Mouse (Mus musculus) neural tube, embryonic 15.5 days (tissue): ENCODE results near the gene Rnf103. TPM values are rescaled to one million over a fixed set of nuclear protein-coding genes. Genes with fewer than 3 reads are reported as not detected.

Experiments used
- ATAC-seq: fragments of 200-750 bp; cut with Nextera tagmentation; 2 replicates; pipeline ENCODE4 v1.8.0; 2017; ENCODE audit warnings: mild to moderate bottlenecking, moderate TSS enrichment, moderate library complexity; ENCODE audit not compliant: low FRiP score
- H3K27ac ChIP-seq: fragments of 300-500 bp; sonication (generic); replicated peaks from 2 replicates; pipeline ENCODE4 v1.5.1; 2015; ENCODE audit warnings: mild to moderate bottlenecking, inconsistent platforms
- H3K27me3 ChIP-seq: fragments of 300-500 bp; sonication (generic); replicated peaks from 2 replicates; pipeline ENCODE4 v1.6.1; 2015; ENCODE audit warnings: inconsistent platforms
- H3K36me3 ChIP-seq: fragments of 300-500 bp; sonication (generic); 2 replicates; pipeline ENCODE4 v1.6.1; 2015; ENCODE audit warnings: inconsistent platforms
- H3K4me1 ChIP-seq: fragments of 300-500 bp; sonication (generic); 2 replicates; pipeline ENCODE4 v1.6.1; 2015; ENCODE audit warnings: inconsistent platforms
- H3K4me2 ChIP-seq: fragments of 300-500 bp; sonication (generic); 2 replicates; pipeline ENCODE4 v1.6.1; 2015; ENCODE audit warnings: inconsistent platforms, mild to moderate bottlenecking, moderate library complexity
- H3K4me3 ChIP-seq: fragments of 300-500 bp; sonication (generic); replicated peaks from 2 replicates; pipeline ENCODE4 v1.5.1; 2015; ENCODE audit warnings: mild to moderate bottlenecking, inconsistent platforms
- H3K9ac ChIP-seq: fragments of 300-500 bp; sonication (generic); replicated peaks from 2 replicates; pipeline ENCODE4 v1.6.1; 2015; ENCODE audit warnings: mild to moderate bottlenecking, inconsistent platforms
- H3K9me3 ChIP-seq: fragments of 300-500 bp; sonication (generic); replicated peaks from 2 replicates; pipeline ENCODE4 v1.6.1; 2016; ENCODE audit warnings: inconsistent platforms
- WGBS: fragments of 180-500 bp; shearing (Covaris S2); methylation state at CpG from one replicate; pipeline ENCODE4 v1.1.7; 2015; ENCODE audit warnings: mixed read lengths; 5-methylcytosine and 5-hydroxymethylcytosine counted together
- polyA plus RNA-seq: library from polyadenylated mRNA; unstranded; fragments of >200 nt; fragmentation: Nextera tagmentation; extraction: Ambion mirVana; gene quantifications from 2 replicates; pipeline ENCODE4 v1.2.1, GENCODE M21; 2015

Rnf103 gene
- polyA plus RNA-seq, 1 experiment from 2014 or later, result 23.9 TPM

DNA sequence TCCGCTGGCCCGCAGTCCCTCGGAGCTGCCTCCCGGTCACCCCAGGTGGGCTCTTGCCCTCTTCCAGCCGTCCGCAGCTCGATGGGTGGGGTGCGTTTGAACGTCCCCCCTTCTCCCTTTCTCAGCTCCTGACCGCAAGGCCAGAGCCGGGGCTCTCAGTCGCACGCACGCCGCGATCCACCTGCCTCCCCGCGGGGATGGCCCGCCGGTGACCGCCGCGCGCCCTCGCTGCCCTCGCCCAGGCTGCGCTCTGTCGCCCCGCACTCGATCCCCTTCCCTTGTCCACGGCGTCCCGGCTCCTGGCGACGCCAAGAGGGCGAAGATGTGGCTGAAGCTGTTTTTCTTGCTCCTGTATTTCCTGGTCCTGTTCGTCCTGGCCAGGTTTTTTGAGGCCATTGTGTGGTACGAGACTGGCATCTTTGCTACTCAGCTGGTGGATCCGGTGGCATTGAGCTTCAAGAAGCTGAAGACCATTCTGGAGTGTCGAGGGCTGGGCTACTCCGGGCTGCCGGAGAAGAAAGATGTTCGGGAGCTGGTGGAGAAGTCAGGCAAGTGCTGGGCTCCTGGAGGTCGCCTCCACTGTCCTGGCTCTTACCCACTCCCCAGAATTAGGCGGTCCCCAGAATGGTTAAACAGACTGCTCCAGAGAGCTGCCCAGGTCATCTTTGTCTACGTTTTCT, 787 bp downstream of the Rnf103 start:
- peak; percentile 57 for ATAC-seq
- H3K27ac ChIP-seq, result peak overlapping the region; percentile 99
- peak overlapping the region; percentile 99 for H3K9ac ChIP-seq
- H3K36me3 ChIP-seq, result 0 out of 2 replicates have a peak, but pooled peaks cover 5% of the 10 kb centered on the region
- H3K4me1 ChIP-seq, result peaks cover 17% of the 10 kb centered on the region
- H3K4me3 ChIP-seq, result peak overlapping the region; percentile 93
- WGBS, result under 1% methylated on average over 46 of the region's 46 CpGs
- H3K9me3 ChIP-seq, result no peaks in the 10 kb centered on the region
- H3K27me3 ChIP-seq, result no peaks in the 10 kb centered on the region
- H3K4me2 ChIP-seq, result peak overlapping the region; percentile 64

DNA sequence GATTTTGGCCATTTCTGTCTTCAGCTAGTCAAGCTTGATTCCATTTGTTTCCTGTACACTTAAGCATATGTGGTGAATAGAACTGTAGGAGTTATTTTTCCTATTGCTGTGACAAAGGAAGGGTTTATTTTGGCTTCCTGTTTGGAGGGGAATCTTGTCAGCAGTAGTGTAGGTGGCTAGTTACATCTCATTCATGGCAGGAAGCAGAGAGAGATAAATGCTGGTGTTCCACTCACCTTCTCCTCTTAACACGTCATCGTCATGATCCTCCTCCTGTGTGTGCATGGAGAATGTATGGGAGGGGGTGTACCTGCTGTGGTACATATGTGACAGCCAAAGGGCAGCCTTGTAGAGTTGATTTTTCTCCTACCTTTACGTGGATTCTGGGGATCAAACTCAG, 6.9 kb downstream of the Rnf103 start:
- Histone ChIP-seq H3K27ac (no peak overlapping the region), H3K9me3 (no peaks in the 10 kb centered on the region), H3K4me2 (no peak overlapping the region), H3K36me3 (peaks cover 22% of the 10 kb centered on the region), H3K9ac (no peak overlapping the region), H3K4me3 (no peak overlapping the region), H3K4me1 (peaks cover 13% of the 10 kb centered on the region), H3K27me3 (no peaks in the 10 kb centered on the region)
- WGBS, result 94% methylated on average over 3 of the region's 3 CpGs
- no peak for ATAC-seq

DNA sequence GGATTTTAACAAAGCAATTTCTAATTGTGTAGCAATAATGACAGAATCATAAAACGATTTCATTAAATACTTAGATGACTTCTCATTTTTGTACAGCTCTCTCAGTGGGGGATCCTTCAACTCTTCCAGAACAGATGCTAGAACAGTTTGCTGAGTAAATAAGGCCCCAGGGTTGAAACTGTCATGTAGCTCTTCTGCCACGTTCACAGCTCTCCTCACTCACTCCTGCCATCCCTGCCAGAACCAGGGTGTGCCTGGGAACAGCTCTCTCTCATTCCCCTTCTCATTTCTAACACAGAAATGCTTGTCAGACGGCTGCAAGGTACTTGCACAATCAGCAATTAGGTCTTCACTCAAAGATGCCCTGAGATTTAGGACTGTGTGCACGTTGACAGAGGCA, 9.3 kb downstream of the Rnf103 start:
- H3K36me3 ChIP-seq, result peaks cover 26% of the 10 kb centered on the region
- no peak overlapping the region for H3K9ac ChIP-seq
- 51% methylated on average over 4 of the region's 4 CpGs for WGBS
- H3K9me3 ChIP-seq, result no peaks in the 10 kb centered on the region
- H3K4me2 ChIP-seq, result no peak overlapping the region
- no peak overlapping the region for H3K4me3 ChIP-seq
- ATAC-seq, result no peak
- H3K27ac ChIP-seq, result no peak overlapping the region
- no peaks in the 10 kb centered on the region for H3K27me3 ChIP-seq
- H3K4me1 ChIP-seq, result peaks cover 3% of the 10 kb centered on the region; the same call in 1 of the 2 replicates

DNA sequence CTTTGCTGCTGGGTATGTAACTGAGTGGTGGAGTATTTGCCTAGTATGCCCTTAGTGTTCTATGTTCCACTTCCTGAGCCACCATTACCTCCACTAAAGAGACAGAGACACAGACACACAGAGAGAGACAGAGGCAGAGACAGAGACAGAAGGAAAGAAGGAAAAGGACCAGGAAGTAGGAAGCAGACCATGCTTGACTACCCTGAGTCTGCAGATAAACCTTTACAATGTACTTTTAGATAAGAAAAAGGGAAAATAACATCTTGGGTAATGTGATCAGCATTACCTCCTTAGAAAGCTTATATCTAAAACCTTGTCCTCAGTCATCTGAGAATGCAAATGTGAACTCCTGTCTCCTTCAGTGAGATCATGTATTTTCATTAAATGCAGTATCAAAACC, 10.0 kb downstream of the Rnf103 start:
- H3K27me3 ChIP-seq, result no peaks in the 10 kb centered on the region
- no peak overlapping the region for H3K27ac ChIP-seq
- no peak overlapping the region for H3K4me2 ChIP-seq
- H3K4me1 ChIP-seq, result 0 out of 2 replicates have a peak, but pooled peaks cover 3% of the 10 kb centered on the region
- no peaks in the 10 kb centered on the region for H3K9me3 ChIP-seq
- H3K9ac ChIP-seq, result no peak overlapping the region
- peaks cover 29% of the 10 kb centered on the region for H3K36me3 ChIP-seq
- no peak overlapping the region for H3K4me3 ChIP-seq
- ATAC-seq, result no peak

DNA sequence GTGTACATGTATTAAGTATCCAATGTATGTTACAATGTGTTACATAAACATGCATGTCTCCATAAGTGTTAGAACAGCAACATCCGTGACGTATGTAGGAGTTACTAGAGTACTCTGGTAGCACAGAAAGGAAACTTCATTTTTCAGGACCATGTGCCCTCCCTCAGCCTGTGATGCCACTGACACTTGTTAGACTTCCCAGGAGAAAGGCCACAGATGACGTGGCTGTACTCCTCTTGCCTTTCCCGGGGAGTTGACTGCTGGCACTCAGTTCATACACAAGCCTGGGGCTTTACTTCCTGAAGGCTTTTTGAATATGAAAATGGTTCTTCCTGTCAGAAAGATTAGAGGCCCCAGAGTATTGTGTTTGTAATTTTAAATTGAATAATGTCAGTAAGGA, 10.4 kb downstream of the Rnf103 start:
- H3K4me3 ChIP-seq, result no peak overlapping the region
- H3K9ac ChIP-seq, result no peak overlapping the region
- H3K27me3 ChIP-seq, result no peaks in the 10 kb centered on the region
- 89% methylated on average over 4 of the region's 4 CpGs for WGBS
- H3K27ac ChIP-seq, result no peak overlapping the region
- ATAC-seq, result no peak
- no peaks in the 10 kb centered on the region for H3K9me3 ChIP-seq
- no peak overlapping the region for H3K4me2 ChIP-seq
- H3K36me3 ChIP-seq, result peaks cover 31% of the 10 kb centered on the region
- 0 out of 2 replicates have a peak, but pooled peaks cover 3% of the 10 kb centered on the region for H3K4me1 ChIP-seq

DNA sequence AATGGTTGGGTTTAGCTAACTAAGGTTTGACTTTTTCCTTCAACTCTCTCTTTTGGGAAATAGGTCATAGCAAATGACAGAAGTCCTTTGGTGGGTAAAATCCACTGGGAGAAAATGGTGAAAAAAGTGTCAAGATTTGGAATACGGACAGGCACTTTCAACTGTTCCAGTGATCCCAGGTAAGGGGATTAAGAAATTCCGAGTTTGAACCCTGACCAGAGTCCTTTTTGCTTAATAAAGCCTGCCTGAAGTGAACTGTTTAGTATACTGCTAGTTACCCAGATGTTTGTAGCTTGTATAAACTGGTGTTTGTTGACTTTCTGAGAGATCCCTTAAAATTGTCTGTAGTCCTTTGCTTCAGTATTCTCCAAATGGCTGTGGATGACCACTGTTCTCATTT, 12.0 kb downstream of the Rnf103 start:
- 95% methylated on average over 2 of the region's 2 CpGs for WGBS
- no peak overlapping the region for H3K27ac ChIP-seq
- H3K27me3 ChIP-seq, result no peaks in the 10 kb centered on the region
- no peak for ATAC-seq
- peaks cover 36% of the 10 kb centered on the region for H3K36me3 ChIP-seq
- 0 out of 2 replicates have a peak, but pooled peaks cover 3% of the 10 kb centered on the region for H3K4me1 ChIP-seq
- no peak overlapping the region for H3K4me3 ChIP-seq
- no peaks in the 10 kb centered on the region for H3K9me3 ChIP-seq
- H3K9ac ChIP-seq, result no peak overlapping the region
- no peak overlapping the region for H3K4me2 ChIP-seq

DNA sequence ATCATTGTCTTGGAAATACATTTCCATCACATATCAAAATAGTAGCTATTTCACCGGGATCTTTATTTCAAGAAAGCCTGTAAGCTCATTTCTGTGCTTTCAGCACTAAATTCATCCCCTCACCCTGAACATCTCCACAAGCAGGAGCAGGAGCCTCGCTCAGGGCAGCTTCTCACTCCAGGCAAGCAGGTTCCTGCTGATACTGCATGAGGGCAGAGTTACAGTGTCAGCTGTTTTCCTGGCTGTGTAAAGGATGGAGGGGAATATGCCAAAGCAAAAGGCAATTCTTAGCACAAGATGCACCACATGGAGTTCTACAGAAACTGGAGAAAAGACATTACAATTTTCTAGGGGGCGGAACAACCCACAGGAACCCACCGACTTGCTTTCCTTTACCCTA, 25.8 kb downstream of the Rnf103 start:
- no peak for ATAC-seq

DNA sequence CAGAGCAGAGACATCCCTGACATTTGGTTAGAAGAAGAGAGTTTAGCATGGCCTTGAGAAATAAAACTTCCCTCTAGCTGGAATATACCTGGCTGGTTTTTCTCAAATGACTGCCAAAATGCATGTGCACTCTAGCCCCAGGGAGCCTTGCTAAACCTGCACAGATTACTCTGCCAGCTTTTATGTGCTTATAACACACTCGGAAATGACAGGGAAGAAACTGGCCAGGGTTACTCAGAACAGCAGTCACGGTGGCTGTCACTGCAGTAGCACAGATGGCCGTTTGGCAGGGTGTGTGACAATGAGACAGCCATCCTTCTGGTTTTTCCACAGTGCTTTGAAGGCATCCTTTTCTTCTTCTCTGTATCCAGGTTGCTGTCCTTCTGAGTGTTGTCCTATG, 31.9 kb downstream of the Rnf103 start:
- ATAC-seq, result no peak
- no peaks in the 10 kb centered on the region for H3K4me1 ChIP-seq
- H3K27me3 ChIP-seq, result no peaks in the 10 kb centered on the region
- no peak overlapping the region for H3K27ac ChIP-seq
- no peaks in the 10 kb centered on the region for H3K9me3 ChIP-seq
- whole genome bisulfite sequencing, result 50% methylated on average over 3 of the region's 3 CpGs
- no peak overlapping the region for H3K9ac ChIP-seq
- no peak overlapping the region for H3K4me2 ChIP-seq
- H3K36me3 ChIP-seq, result no peaks in the 10 kb centered on the region
- H3K4me3 ChIP-seq, result no peak overlapping the region

More for the DNA sequence above, 25.8 kb downstream of the Rnf103 start:
- Histone ChIP-seq H3K36me3 (0 out of 2 replicates have a peak, but pooled peaks cover 3% of the 10 kb centered on the region), H3K9me3 (no peaks in the 10 kb centered on the region), H3K27ac (no peak overlapping the region), H3K4me3 (no peak overlapping the region), H3K9ac (no peak overlapping the region), H3K4me1 (no peaks in the 10 kb centered on the region), H3K4me2 (no peak overlapping the region), H3K27me3 (no peaks in the 10 kb centered on the region)
- WGBS, result 91% methylated on average over 4 of the region's 4 CpGs

DNA sequence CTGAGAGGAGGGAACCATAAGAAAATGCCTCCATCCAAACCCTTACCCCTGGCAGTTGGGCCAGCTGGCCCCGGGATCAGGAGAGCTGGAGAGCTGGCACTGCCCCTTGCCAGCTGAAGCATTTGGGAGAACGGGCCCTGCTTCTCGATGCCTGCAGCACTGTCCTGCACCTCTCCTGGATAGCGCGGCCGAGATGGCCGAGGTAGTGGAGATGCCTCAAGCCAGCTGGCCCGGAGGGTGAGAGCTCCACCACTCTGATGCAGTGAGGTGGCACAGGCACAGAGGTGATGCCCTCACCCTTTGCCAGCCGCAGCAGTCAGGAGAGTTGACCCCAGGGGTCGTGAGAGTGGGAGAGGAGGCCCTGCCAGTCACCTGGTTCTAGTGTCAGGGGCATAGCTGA, 33.4 kb downstream of the Rnf103 start:
- Histone ChIP-seq H3K4me3 (no peak overlapping the region), H3K9me3 (no peaks in the 10 kb centered on the region), H3K27me3 (no peaks in the 10 kb centered on the region), H3K4me2 (no peak overlapping the region), H3K27ac (no peak overlapping the region), H3K9ac (no peak overlapping the region), H3K36me3 (no peaks in the 10 kb centered on the region), H3K4me1 (no peaks in the 10 kb centered on the region)
- ATAC-seq, result 0 out of 2 replicates have a peak, but pooled peaks have one; percentile 21
- 91% methylated on average over 10 of the region's 10 CpGs for WGBS

DNA sequence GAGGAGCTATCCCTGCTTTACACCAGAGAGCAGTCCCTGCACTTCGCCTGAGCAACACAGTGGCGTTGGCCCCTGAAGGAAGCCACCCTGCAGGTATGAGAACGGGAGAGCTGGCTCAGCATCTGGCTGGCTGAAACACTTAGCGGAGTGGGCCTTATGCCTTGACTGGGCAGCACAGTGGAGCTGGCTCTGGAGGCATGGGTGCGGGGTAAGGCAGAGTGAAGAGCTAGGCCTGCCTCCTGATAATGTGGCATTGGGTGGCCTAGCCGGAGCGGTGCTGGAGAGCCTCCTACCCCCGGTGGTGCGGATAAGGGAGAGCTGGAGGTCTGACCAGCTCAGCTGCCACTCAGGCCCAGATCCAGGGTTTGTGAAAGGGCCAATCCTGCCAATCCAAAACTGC, 34.1 kb downstream of the Rnf103 start:
- H3K27me3 ChIP-seq, result no peaks in the 10 kb centered on the region
- H3K9ac ChIP-seq, result no peak overlapping the region
- no peak for ATAC-seq
- H3K36me3 ChIP-seq, result no peaks in the 10 kb centered on the region
- WGBS, result 92% methylated on average over 9 of the region's 9 CpGs
- no peak overlapping the region for H3K4me3 ChIP-seq
- H3K4me2 ChIP-seq, result no peak overlapping the region
- no peaks in the 10 kb centered on the region for H3K9me3 ChIP-seq
- H3K27ac ChIP-seq, result no peak overlapping the region
- no peaks in the 10 kb centered on the region for H3K4me1 ChIP-seq

DNA sequence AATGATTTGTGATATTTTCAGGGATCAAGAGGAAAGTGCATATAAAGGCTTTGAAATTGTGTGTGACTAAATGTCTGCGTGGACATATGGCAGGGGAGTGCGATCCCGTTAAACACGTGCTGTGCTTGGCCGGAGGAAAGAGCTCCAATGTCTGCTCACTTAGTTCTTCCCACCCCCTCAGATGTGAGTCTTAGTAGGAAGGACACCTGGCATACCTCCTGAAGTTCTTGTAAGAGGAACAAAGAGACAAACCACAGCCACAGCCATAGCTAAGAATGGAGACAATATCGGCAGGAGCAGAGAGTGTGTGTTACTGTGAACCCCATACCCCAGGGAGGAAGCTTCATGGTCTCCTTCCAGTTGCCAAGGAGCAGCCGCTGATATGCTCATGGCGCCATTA, 36.5 kb downstream of the Rnf103 start:
- H3K27me3 ChIP-seq, result no peaks in the 10 kb centered on the region
- H3K27ac ChIP-seq, result no peak overlapping the region
- 89% methylated on average over 8 of the region's 8 CpGs for WGBS
- no peak overlapping the region for H3K4me2 ChIP-seq
- no peak overlapping the region for H3K4me3 ChIP-seq
- H3K9ac ChIP-seq, result no peak overlapping the region
- H3K36me3 ChIP-seq, result no peaks in the 10 kb centered on the region
- no peaks in the 10 kb centered on the region for H3K4me1 ChIP-seq
- no peak for ATAC-seq
- no peaks in the 10 kb centered on the region for H3K9me3 ChIP-seq

DNA sequence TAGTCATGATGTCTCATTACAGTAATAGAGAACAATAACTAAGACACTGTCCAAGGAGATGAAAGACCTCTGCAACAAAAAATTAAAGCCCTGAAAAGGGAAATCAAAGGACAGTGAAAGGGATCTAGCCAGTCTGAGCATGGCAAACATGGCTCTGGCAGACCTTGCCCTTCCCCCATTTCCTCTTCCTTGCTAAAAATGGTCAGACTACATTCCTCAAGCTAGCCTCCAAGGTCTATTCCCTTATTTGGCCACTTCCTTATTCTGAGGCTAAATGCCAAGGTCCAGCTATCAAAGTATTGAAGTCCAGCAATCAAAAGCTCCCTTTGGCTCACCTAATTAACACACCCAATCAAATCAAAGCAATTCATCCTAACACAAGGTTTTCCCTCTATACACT, 43.6 kb downstream of the Rnf103 start:
- Histone ChIP-seq H3K4me3 (no peak overlapping the region), H3K27me3 (0 out of 2 replicates have a peak, but pooled peaks cover 3% of the 10 kb centered on the region), H3K9ac (no peak overlapping the region), H3K36me3 (no peaks in the 10 kb centered on the region), H3K27ac (no peak overlapping the region), H3K9me3 (no peaks in the 10 kb centered on the region), H3K4me1 (no peaks in the 10 kb centered on the region), H3K4me2 (no peak overlapping the region)
- ATAC-seq, result no peak
